Mouse (Mus musculus) ES-Bruce4 (cell line): ENCODE data around the gene Fgf2.

Experiments
- CTCF ChIP-seq: IDR thresholded peaks from one replicate; pipeline ENCODE4 v1.8.1; 2011; ENCODE audit warnings: low read depth, low read length
- EP300 ChIP-seq: IDR thresholded peaks from 2 replicates; pipeline ENCODE4 v1.6.1; 2011; ENCODE audit warnings: low read depth, low read length; ENCODE audit not compliant: insufficient read depth
- POLR2A ChIP-seq: IDR thresholded peaks from one replicate; pipeline ENCODE4 v1.8.1; 2011; ENCODE audit warnings: low read length; ENCODE audit not compliant: insufficient read depth

DNA sequence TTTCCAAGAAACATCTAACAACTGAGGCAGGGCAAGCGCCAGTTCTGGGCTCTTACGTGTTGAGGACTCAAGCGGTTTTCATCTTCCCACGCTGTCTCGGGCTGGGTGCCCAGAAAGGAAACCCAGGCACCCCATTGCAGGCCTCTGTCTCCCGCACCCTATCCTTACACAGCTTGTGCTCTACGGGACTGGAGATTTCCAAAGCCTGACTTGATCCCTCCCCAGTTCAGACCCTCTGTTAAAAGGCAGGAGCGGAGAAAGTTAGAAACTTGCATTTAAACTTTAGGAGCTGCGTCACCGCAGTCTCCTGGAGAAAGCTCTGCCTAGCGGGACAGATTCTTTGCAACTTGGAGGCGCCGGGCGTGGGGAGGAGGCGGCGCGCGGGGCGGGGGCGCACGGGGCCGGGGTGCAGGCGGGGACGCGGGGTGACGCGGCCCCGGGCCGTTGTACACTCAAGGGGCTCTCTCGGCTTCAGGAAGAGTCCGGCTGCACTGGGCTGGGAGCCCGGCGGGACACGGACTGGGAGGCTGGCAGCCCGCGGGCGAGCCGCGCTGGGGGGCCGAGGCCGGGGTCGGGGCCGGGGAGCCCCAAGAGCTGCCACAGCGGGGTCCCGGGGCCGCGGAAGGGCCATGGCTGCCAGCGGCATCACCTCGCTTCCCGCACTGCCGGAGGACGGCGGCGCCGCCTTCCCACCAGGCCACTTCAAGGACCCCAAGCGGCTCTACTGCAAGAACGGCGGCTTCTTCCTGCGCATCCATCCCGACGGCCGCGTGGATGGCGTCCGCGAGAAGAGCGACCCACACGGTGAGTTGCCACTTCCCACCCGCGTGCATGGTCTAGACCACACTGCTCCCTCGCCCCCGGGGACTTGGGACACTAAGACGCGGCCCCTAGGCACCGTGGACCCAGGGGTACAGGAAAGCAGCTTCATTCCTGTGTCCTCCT, at the start of gene Fgf2:
- TF ChIP-seq CTCF (no peak), POLR2A (no peak), EP300 (no peak)
